Mouse (Mus musculus) midbrain, embryonic 10.5 days (tissue): Measurements from ENCODE around the gene Capn8. TPM values are rescaled to one million over a fixed set of nuclear protein-coding genes. Genes with fewer than 3 reads are reported as not detected.
"Not testable (repeated sequence)": the region's sequence is repeated elsewhere in the genome, so short reads cannot be mapped to it uniquely, and the experiment has no call there.

Experiments used
- DNase-seq: peaks from one replicate; pipeline ENCODE4 v3.0.0-alpha.2; 2017; ENCODE audit warnings: low spot score
- H3K27ac ChIP-seq: fragments of 300-500 bp; sonication (generic); replicated peaks from 2 replicates; pipeline ENCODE4 v1.5.1; 2016; ENCODE audit warnings: mild to moderate bottlenecking
- H3K27me3 ChIP-seq: fragments of 300-500 bp; sonication (generic); 2 replicates; pipeline ENCODE4 v1.6.1; 2016; ENCODE audit warnings: low read depth, mild to moderate bottlenecking; ENCODE audit not compliant: poor library complexity, severe bottlenecking
- H3K36me3 ChIP-seq: fragments of 300-500 bp; sonication (generic); 2 replicates; pipeline ENCODE4 v1.6.1; 2016; ENCODE audit warnings: mild to moderate bottlenecking, moderate library complexity
- H3K4me1 ChIP-seq: fragments of 300-500 bp; sonication (generic); 2 replicates; pipeline ENCODE4 v1.6.1; 2016
- H3K4me3 ChIP-seq: fragments of 300-500 bp; sonication (generic); 2 replicates; pipeline ENCODE4 v1.5.1; 2016; ENCODE audit warnings: mild to moderate bottlenecking, moderate library complexity
- H3K9me3 ChIP-seq: fragments of 300-500 bp; sonication (generic); replicated peaks from 2 replicates; pipeline ENCODE4 v1.6.1; 2016; ENCODE audit warnings: mild to moderate bottlenecking
- WGBS: fragments of 180-500 bp; shearing (Covaris S2); methylation state at CpG from one replicate; pipeline ENCODE4 v1.1.7; 2016; 5-methylcytosine and 5-hydroxymethylcytosine counted together
- polyA plus RNA-seq: library from polyadenylated mRNA; unstranded; fragments of >200 nt; fragmentation: Nextera tagmentation; extraction: Ambion mirVana; gene quantifications from 2 replicates; pipeline ENCODE4 v1.2.1, GENCODE M21; 2016

The Capn8 gene
- polyA plus RNA-seq, 1 experiment from 2014 or later, result 0.09 TPM

DNA sequence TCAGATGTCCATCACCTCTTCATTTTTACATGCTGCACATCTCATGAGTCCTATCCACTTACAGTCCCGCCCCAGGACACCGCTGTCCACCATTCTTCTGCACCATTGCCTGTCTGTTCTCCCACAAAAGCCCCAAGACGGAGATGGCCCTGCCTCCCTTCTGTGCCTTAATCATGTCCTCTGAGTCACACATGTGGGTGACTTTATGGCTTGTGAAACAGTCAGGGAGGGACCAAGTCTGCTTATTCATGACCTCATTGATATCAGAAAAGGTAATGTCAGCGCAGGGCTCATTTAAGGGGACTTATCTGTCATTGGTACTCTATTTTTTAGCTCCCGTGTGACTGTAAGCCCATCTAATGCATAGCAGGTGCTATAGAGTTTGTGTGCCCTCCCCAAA lies 74.6 kb downstream of the Capn8 start:
- DNase-seq, result no peak
- H3K27me3 ChIP-seq, result peaks cover 22% of the 10 kb centered on the region
- no peaks in the 10 kb centered on the region for H3K36me3 ChIP-seq
- no peak overlapping the region for H3K4me3 ChIP-seq
- 88% methylated on average over 5 of the region's 5 CpGs for WGBS
- peaks cover 28% of the 10 kb centered on the region for H3K4me1 ChIP-seq
- no peak overlapping the region for H3K27ac ChIP-seq
- no peaks in the 10 kb centered on the region for H3K9me3 ChIP-seq

GRCm38 (mm10) chr1:182640094-182640493 lies 75.3 kb downstream of the Capn8 start:
- Histone ChIP-seq H3K4me3 (no peak overlapping the region), H3K4me1 (peaks cover 34% of the 10 kb centered on the region), H3K9me3 (no peaks in the 10 kb centered on the region), H3K36me3 (no peaks in the 10 kb centered on the region), H3K27ac (no peak overlapping the region), H3K27me3 (peaks cover 22% of the 10 kb centered on the region)
- no peak for DNase-seq
- WGBS, result 79% methylated on average over 4 of the region's 4 CpGs

DNA sequence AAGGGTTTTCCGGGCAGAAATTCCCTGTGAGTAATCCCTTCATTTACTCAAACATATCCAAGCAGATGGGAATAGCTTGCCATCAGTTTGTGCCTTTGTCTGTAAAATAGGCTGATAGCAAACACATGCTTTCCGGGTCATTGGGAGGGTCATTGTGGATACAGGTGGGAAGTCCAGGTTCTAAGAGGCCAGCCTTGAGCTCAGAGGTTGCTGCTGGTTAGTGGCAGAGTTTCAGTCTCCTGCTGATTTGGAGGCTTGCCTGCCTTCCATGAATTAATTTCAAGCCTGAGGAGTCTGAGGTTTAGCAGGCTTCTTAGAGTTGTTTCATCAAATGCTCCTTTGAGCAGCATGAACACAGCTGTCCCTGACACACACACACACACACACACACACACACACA lies 78.0 kb downstream of the Capn8 start:
- peaks cover 56% of the 10 kb centered on the region for H3K4me1 ChIP-seq
- 39% methylated on average over 2 of the region's 2 CpGs for WGBS
- no peak for DNase-seq
- H3K9me3 ChIP-seq, result no peaks in the 10 kb centered on the region
- no peak overlapping the region for H3K27ac ChIP-seq
- peaks cover 22% of the 10 kb centered on the region; the same call in 1 of the 2 replicates for H3K27me3 ChIP-seq
- H3K4me3 ChIP-seq, result no peak overlapping the region
- H3K36me3 ChIP-seq, result no peaks in the 10 kb centered on the region

DNA sequence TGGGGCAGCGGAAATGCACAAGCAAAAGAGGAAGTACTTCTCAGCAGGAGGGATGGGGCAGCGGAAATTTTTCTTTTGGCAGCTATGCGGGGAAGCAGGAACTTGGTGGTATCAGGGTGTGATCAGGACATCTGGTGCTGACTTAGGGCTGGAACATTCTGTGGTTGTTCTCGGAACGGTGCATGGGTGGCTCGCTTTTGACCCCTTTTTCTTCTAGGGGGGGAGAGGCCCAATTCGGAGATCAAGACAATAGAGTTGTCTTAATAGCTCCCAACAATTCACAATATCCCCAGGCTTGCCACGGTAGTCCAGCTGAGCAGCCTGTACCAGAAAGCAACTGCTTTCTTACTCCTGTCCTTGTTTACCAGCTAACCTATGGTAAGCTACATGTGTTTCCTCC lies 79.6 kb downstream of the Capn8 start:
- not testable (repeated sequence) for H3K9me3 ChIP-seq, H3K36me3 ChIP-seq, DNase-seq, H3K4me3 ChIP-seq
- Histone ChIP-seq H3K4me1 (peaks cover 61% of the 10 kb centered on the region), H3K27me3 (peaks cover 22% of the 10 kb centered on the region; the same call in 1 of the 2 replicates), H3K27ac (peak overlapping the region; percentile 19; the same call in 1 of the 2 replicates)
- WGBS, result 81% methylated on average over 8 of the region's 8 CpGs

DNA sequence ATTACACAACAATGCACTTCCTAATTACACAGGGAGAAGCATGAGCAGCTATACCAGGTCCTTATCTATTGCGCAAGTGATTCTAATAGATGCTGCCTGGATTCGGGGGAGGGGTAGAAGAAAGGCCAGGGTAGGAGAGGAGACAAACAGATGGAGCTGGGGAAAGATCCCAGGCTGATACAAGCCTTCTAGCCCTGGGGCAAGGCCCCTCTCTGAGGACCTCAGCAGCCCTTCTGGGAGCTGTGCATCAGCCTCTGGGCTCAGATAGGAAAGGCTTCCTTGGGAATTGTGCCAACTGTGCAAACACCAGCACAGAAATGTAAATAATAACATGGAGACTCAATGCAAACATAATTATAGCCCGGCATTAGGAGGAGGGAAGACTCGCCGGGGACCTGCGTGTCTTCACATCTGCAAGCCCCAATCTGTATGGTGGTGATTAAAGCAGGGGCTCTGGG lies 80.4 kb downstream of the Capn8 start:
- Histone ChIP-seq H3K4me3 (no peak overlapping the region), H3K36me3 (no peaks in the 10 kb centered on the region), H3K27ac (peak overlapping the region; percentile 19), H3K4me1 (peaks cover 61% of the 10 kb centered on the region), H3K9me3 (no peaks in the 10 kb centered on the region), H3K27me3 (peaks cover 22% of the 10 kb centered on the region; the same call in 1 of the 2 replicates)
- 62% methylated on average over 6 of the region's 6 CpGs for WGBS
- peak; percentile 24 for DNase-seq

GRCm38 (mm10) chr1:182646796-182647195 lies 82.0 kb downstream of the Capn8 start:
- DNase-seq, result no peak
- Histone ChIP-seq H3K36me3 (no peaks in the 10 kb centered on the region), H3K27me3 (peaks cover 18% of the 10 kb centered on the region; the same call in 1 of the 2 replicates), H3K4me1 (peaks cover 65% of the 10 kb centered on the region), H3K4me3 (no peak overlapping the region), H3K9me3 (no peaks in the 10 kb centered on the region), H3K27ac (peak overlapping the region; percentile 68)
- 26% methylated on average over 3 of the region's 3 CpGs for WGBS

GRCm38 (mm10) chr1:182657760-182658159 lies 93.0 kb downstream of the Capn8 start:
- Histone ChIP-seq H3K4me1 (peaks cover 9% of the 10 kb centered on the region), H3K27me3 (0 out of 2 replicates have a peak, but pooled peaks cover 6% of the 10 kb centered on the region), H3K9me3 (no peaks in the 10 kb centered on the region), H3K36me3 (no peaks in the 10 kb centered on the region), H3K4me3 (no peak overlapping the region), H3K27ac (no peak overlapping the region)
- 35% methylated on average over 6 of the region's 6 CpGs for WGBS
- peak; percentile 57 for DNase-seq

DNA sequence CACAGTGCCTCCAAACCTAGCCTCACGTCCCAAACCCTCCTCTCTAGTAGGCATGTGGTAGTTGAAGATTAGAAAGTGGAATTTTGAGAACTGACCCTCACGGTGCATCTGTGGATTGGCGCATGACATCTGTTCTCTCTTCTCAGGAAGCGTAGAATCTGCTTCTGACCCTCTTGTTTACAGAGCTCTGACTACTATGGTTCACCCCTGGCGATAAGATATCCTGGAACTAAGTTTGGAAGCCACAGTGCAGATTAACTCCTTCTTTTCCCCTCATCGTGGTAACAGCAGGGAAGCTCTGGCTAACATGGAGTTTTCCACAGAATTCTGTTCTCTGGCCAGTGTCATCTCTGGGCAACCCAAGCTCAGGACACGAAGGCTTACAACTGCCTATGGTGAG lies 95.6 kb downstream of the Capn8 start:
- Histone ChIP-seq H3K9me3 (no peaks in the 10 kb centered on the region), H3K27ac (no peak overlapping the region), H3K27me3 (0 out of 2 replicates have a peak, but pooled peaks cover 6% of the 10 kb centered on the region), H3K36me3 (no peaks in the 10 kb centered on the region), H3K4me3 (no peak overlapping the region), H3K4me1 (peaks cover 34% of the 10 kb centered on the region)
- DNase-seq, result no peak
- WGBS, result 79% methylated on average over 7 of the region's 7 CpGs

DNA sequence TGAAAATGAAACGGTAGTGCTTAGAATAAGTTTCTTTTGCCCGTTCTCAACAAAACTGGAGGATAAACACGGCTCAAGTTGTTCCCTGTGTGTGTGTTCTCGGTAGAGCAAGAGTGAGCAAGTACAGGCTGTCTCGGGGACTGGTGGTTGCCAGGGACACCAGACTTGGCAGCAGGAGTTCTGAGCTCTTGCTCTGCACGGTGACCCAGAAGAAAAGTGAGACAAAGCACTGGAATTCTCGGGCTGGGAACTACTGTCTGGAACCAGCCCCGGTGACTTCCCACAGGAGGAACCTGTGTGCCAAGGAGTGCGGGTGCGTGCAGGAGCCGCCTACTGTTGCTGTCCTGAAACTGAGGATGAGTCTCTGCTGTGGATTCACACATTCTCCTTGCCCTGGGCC lies 98.9 kb downstream of the Capn8 start:
- WGBS, result 50% methylated on average over 11 of the region's 11 CpGs
- no peaks in the 10 kb centered on the region for H3K36me3 ChIP-seq
- H3K9me3 ChIP-seq, result no peaks in the 10 kb centered on the region
- peak; percentile 48 for DNase-seq
- H3K4me3 ChIP-seq, result no peak overlapping the region
- H3K27ac ChIP-seq, result peak overlapping the region; percentile 50
- H3K27me3 ChIP-seq, result peaks cover 13% of the 10 kb centered on the region; the same call in 1 of the 2 replicates
- H3K4me1 ChIP-seq, result peaks cover 47% of the 10 kb centered on the region

GRCm38 (mm10) chr1:182664841-182665240 lies 100.0 kb downstream of the Capn8 start:
- Histone ChIP-seq H3K36me3 (no peaks in the 10 kb centered on the region), H3K27me3 (peaks cover 14% of the 10 kb centered on the region; the same call in 1 of the 2 replicates), H3K4me1 (peaks cover 47% of the 10 kb centered on the region), H3K27ac (0 out of 2 replicates have a peak overlapping the region, but pooled peaks have one; percentile 4), H3K9me3 (no peaks in the 10 kb centered on the region), H3K4me3 (no peak overlapping the region)
- no peak for DNase-seq
- 45% methylated on average over 4 of the region's 4 CpGs for WGBS

- Histone ChIP-seq H3K27ac (no peak overlapping the region), H3K36me3 (no peaks in the 10 kb centered on the region), H3K9me3 (no peaks in the 10 kb centered on the region), H3K4me1 (peaks cover 71% of the 10 kb centered on the region), H3K27me3 (peaks cover 12% of the 10 kb centered on the region), H3K4me3 (no peak overlapping the region)
- WGBS, result 94% methylated on average over 3 of the region's 3 CpGs
- DNase-seq, result no peak
Observed at GRCm38 (mm10) chr1:182667281-182667680, 102.5 kb downstream of the Capn8 start.

GRCm38 (mm10) chr1:182669741-182670140 lies 104.9 kb downstream of the Capn8 start:
- peak overlapping the region; percentile 63; the same call in 1 of the 2 replicates for H3K27ac ChIP-seq
- H3K9me3 ChIP-seq, result no peaks in the 10 kb centered on the region
- no peak for DNase-seq
- no peak overlapping the region for H3K4me3 ChIP-seq
- H3K4me1 ChIP-seq, result peaks cover 53% of the 10 kb centered on the region
- WGBS, result 85% methylated on average over 11 of the region's 11 CpGs
- H3K27me3 ChIP-seq, result peaks cover 14% of the 10 kb centered on the region
- no peaks in the 10 kb centered on the region for H3K36me3 ChIP-seq

DNA sequence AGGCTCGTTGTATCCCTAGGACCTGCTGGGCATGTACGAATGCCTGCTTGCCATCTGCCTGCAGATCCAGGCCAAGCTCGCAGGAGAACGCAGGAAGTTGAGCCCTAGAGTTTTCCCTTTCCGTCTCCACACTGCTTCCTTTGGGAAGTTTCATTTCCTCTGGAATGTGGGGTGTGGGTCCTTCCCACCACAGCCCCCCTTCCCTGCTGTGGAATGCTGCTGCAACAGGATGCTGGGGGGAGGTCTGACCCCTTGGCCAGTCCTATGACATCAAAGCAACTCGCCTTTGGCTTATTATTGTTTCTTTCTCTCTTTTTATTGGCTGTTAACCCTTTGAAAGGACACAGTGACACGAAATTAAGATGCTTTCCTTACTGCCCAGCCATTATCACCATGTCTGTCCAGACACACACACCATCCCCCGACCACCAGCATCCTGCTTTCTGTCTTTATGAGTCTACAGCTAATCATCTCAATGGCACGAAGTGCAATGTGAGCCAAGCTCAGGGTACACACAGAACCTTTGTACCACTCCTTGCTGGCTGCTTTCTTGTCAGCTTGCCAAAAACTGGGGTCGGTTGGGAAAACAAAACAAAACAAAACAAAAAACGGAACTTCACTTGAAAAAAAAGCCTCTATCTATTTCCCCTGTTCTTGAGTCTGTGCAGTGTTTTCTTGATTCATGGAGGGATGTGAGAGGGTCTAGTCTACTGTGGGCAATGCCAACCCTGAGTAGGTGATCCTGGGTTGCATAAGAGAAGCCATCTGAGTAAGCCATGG lies 105.9 kb downstream of the Capn8 start:
- Histone ChIP-seq H3K27ac (peak overlapping the region; percentile 63), H3K4me3 (no peak overlapping the region), H3K36me3 (no peaks in the 10 kb centered on the region), H3K9me3 (no peaks in the 10 kb centered on the region), H3K27me3 (peaks cover 14% of the 10 kb centered on the region), H3K4me1 (peaks cover 44% of the 10 kb centered on the region)
- peak; percentile 29 for DNase-seq
- WGBS, result 42% methylated on average over 11 of the region's 11 CpGs
